Mouse (Mus musculus) gonadal fat pad, adult 2 months (tissue): ENCODE data around the gene Angpt4. TPM values are rescaled to one million over a fixed set of nuclear protein-coding genes. Genes with fewer than 3 reads are reported as not detected.

Experiments
- DNase-seq: peaks from one replicate; pipeline ENCODE4 v3.0.0-alpha.2; 2012; ENCODE audit warnings: low read depth
- polyA plus RNA-seq: library from polyadenylated mRNA; depleted of rRNA; stranded (reverse); fragments of >200 nt; gene quantifications from 2 replicates; pipeline ENCODE4 v1.2.3, GENCODE M21; 2012; rRNA removed

Gene Angpt4
- polyA plus RNA-seq, 1 experiment = 21.6 TPM

DNA sequence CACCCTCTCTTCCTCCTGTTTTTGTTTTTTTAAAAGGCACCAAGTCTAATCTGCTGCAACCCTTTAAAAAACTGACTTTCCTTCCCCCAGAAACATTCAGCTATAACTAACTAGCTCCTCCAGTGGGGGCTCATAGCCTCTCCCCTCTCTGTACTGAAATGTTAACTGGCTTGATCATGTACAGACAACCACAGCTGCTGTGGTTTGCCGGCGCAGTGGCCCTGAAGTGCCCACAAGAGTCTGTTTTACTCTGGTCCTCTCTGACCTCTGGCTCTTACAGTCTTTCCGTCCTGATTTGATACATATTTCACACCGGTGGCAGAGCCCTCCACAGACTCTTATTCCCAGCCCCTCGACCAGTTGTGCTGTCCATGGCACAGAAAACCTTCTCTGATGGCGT is 70.3 kb downstream of the Angpt4 start:
- no peak for DNase-seq

DNA sequence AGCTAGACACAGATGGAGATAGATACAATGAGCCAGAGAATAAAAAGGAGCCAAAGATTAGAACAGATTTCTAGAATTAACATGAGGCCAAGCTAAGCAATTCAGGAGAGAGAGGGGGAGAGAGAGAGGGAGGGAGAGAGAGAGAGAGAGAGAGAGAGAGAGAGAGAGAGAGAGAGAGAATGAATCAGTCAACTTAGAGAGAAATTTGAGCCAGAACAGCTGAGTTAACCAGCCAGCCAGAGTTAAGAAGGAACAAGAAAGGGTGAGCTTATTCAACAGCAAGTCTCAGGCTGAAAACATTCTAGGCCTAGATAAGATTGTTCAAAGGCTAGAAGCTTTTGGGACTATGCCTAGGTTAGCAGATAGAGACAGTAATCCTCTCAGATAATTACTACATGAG is 71.5 kb downstream of the Angpt4 start:
- DNase-seq = no peak

DNA sequence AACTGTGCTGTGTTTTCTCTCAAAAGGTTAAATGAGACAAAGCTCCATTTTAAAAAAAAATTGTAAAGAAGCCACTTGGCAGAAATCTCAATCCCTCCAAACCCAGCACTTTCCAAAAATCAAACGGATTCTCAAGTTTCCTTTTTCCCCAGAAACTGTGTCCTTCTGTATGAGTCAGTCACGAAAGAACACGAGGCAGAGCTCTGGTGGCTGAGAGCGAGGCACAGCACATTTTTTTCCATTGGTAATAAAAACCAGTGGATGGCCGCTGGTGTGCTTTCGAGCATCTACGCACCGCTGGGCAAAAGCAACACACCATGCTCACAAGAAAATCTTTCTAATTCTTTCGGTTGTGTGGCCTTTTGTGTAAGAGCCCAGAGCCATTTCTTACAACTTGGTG is 73.0 kb downstream of the Angpt4 start:
- no peak for DNase-seq

DNA sequence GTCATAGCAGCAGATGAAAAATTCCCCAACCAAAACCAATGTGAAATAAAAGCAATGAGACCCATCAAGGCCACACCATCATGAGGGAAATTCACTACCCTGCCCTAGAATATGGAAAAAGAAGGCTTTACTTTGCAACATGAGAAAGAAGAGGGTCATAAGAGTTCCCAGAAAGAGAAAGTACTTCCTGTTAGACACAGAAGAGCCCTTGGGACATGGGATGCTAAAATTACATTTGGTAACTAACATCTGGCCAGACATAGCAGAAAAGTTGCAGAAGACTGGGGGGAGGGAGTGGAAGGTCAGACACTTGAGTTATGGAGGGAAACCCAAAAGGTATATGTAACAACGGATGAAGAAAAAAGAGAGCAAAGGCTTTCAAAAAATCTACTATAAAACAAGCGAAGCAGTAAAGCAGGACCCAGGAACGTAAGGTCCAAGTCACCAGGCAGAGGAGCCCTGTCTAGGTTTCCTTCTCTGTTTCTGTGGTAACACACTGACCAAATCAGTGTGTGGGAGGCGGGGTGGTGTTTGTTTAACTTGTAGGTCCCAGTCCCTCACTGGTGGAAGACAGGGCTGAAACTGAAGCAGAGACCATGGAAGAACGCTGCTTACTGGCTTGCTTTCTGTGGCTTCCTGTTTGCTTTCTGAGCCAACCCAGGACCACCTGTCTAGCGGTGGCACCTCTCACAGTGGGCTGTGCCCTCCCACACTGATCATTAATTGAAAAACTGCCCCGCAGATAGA is 74.6 kb downstream of the Angpt4 start:
- DNase-seq = no peak

DNA sequence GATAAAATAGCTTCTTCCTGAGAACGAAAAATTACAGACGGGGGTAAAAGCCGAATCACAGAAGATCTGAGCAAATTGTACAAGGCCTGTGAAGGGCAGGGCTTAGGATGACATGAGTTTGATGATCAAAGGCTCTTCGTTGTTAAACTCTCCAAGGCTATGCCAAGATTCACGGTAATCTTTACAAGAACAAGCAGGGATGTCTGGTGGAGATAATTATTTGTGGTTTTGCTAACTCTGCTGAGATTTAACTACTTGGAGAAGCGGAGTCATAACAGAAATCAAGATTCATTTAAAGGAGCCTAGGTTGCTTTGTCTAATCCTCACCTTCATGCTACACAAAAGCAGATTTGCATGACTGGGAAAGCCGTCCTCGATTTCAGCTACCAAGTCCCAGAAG is 75.9 kb downstream of the Angpt4 start:
- no peak for DNase-seq

DNA sequence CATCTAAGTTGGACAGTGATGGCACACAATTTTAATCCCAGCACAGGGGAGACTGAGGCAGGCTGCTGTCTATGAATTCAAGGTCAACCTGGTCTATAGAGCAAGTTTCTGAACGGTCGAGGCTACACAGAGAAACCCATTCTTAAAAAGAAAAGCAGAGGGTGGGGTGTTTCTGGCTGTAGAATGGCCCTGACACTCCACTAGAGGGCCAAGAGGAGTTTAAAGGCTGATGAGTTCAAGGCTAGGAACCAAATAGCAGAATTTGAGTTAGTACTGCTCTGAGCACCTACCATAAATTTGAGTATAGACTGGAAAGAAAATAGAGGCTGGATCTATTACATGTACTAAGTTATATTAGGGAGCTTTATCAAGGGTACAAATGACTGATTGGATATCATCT is 78.0 kb downstream of the Angpt4 start:
- no peak for DNase-seq

DNA sequence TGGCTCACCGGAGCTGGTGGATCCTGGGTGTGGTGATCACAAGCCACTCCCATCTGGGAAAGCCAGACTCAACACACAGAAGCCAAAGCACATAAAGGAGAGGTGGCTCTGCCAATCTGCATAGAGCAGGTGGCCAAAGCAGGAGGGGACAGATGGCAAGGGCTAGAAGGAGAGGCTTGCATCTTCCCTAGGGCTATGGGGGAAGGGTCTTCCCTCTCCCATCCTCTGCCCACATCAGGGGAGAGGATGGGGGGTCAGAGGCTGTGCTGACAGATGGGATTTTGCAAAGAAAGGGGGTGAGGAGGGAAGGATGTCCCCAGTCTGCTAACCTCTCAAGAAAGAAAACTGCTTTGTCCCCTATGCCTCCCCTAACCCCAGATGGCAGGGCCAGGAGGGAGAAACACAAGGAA is 80.0 kb downstream of the Angpt4 start:
- DNase-seq = no peak

DNA sequence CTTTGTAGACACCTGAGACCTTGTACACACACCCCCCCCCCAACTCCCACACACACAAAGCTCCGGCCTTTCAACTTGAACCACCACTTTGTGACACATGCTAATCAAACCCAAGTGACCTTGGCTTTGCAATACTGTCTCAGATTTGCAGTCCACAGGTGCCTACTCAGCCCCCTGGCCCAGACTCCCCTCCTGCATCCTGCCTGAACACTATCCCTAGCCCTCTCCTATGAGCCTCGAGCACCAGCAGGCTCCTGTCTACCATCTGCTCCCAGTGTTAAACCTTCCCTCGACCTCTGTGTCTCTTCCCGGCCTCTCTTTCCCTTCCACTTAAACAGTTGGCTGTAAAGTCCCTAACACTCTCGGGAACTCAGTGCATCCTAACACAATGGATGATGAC is 80.4 kb downstream of the Angpt4 start:
- DNase-seq = no peak

DNA sequence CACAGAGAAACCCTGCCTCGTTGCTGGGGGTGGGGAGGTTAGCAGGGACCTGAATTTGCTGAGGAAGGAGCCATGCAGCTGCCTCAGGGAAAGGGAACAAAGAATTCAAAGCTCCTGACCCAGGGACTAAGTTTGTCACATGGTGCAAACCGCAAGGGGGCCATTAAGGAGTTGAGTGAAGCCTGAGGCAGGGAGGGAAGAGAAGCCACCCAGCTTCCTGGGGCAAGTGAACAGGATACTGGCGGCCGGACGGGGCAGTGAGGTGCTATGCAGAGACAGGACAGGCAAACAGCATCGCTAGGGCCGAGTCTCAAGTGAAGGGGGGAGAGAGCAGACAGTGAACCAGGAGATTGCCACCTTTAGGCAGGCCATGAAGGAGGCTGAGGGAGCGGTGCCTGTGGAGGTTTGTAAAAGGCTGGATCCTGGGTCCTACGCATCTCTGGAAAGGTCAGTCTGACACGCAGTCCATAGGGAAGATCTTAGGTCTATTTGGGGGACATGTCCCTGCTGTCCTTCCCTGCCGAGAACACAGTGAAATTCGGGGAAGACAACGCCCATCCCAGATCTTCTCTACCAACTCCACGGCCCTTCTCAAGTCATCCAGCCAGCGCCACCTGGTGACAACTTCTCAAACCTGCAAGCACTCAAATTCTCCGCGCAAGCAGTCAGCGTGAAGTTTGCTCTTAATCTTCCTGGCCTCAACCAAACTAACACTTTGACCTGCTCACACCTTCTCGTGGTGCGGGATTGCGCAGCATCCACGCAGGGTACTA is 83.5 kb downstream of the Angpt4 start:
- no peak for DNase-seq

Other genes with a start within 250 kb of the Angpt4 start
- not detected in 2 replicates for gene Rad21l, start 242.7 kb upstream of the Angpt4 start, polyA plus RNA-seq
- 0.09 and 0.19 TPM in 2 replicates for gene Tmem74b, start 209.2 kb upstream of the Angpt4 start, polyA plus RNA-seq
- gene Psmf1, start 167.0 kb upstream of the Angpt4 start, polyA plus RNA-seq = 47.6 and 49.7 TPM in 2 replicates
- gene Rspo4, start 68.3 kb upstream of the Angpt4 start, polyA plus RNA-seq = not detected in 2 replicates
- 13.0 and 19.5 TPM in 2 replicates for gene Fam110a, start 69.0 kb downstream of the Angpt4 start, polyA plus RNA-seq
- gene Slc52a3, start 85.3 kb downstream of the Angpt4 start, polyA plus RNA-seq = 24.2 and 29.8 TPM in 2 replicates
- gene Scrt2, start 170.3 kb downstream of the Angpt4 start, polyA plus RNA-seq = 0.70 and 0.82 TPM in 2 replicates
- 109 and 124 TPM in 2 replicates for gene Srxn1, start 194.3 kb downstream of the Angpt4 start, polyA plus RNA-seq
- 23.0 and 24.8 TPM in 2 replicates for gene Tcf15, start 232.4 kb downstream of the Angpt4 start, polyA plus RNA-seq